Mouse (Mus musculus) heart, postnatal 0 days (tissue): Measurements from ENCODE around the gene Sema4c. TPM values are rescaled to one million over a fixed set of nuclear protein-coding genes. Genes with fewer than 3 reads are reported as not detected.
A peak's percentile ranks its signal among the peaks of the same experiment; 100 is the strongest.

Experiments
- ATAC-seq: fragments of 200-750 bp; cut with Nextera tagmentation; 2 replicates; pipeline ENCODE4 v1.8.0; 2017; ENCODE audit warnings: low read depth, moderate number of reproducible peaks, moderate library complexity; ENCODE audit not compliant: insufficient read depth
- DNase-seq: peaks from one replicate; pipeline ENCODE4 v3.0.0-alpha.2; 2016; ENCODE audit warnings: low spot score
- H3K27ac ChIP-seq: fragments of 300-500 bp; sonication (generic); 2 replicates; pipeline ENCODE4 v1.5.1; 2014; ENCODE audit warnings: low read depth, mild to moderate bottlenecking
- H3K27me3 ChIP-seq: fragments of 300-500 bp; sonication (generic); 2 replicates; pipeline ENCODE4 v1.6.1; 2014; ENCODE audit warnings: low read length, mixed read lengths; ENCODE audit not compliant: control insufficient read depth, insufficient read depth
- H3K36me3 ChIP-seq: fragments of 300-500 bp; sonication (generic); replicated peaks from 2 replicates; pipeline ENCODE4 v1.6.1; 2014; ENCODE audit warnings: low read length, mixed read lengths; ENCODE audit not compliant: control insufficient read depth, insufficient read depth
- H3K4me1 ChIP-seq: fragments of 300-500 bp; sonication (generic); 2 replicates; pipeline ENCODE4 v1.6.1; 2014; ENCODE audit warnings: antibody characterized with exemption; ENCODE audit not compliant: control insufficient read depth, insufficient read depth
- H3K4me2 ChIP-seq: fragments of 300-500 bp; sonication (generic); 2 replicates; pipeline ENCODE4 v1.6.1; 2014; ENCODE audit warnings: low read depth, mild to moderate bottlenecking, low read length, moderate library complexity
- H3K4me3 ChIP-seq: fragments of 300-500 bp; sonication (generic); 2 replicates; pipeline ENCODE4 v1.5.1; 2014; ENCODE audit warnings: low read depth, low read length
- H3K9ac ChIP-seq: fragments of 300-500 bp; sonication (generic); replicated peaks from 2 replicates; pipeline ENCODE4 v1.6.1; 2014; ENCODE audit warnings: low read depth, low read length, mixed read lengths
- H3K9me3 ChIP-seq: fragments of 300-500 bp; sonication (generic); replicated peaks from 2 replicates; pipeline ENCODE4 v1.6.1; 2016; ENCODE audit warnings: low read length; ENCODE audit not compliant: control insufficient read depth
- CTCF ChIP-seq: IDR thresholded peaks from 2 replicates; pipeline ENCODE4 v1.5.1; 2016; ENCODE audit warnings: antibody characterized with exemption, control low read depth, low read depth
- EP300 ChIP-seq: IDR thresholded peaks from 2 replicates; pipeline ENCODE4 v1.6.1; 2016; ENCODE audit warnings: antibody characterized with exemption, low read depth
- WGBS: fragments of 180-500 bp; shearing (Covaris S2); extraction: QIAGEN DNeasy Blood & Tissue Kit; methylation state at CpG from one replicate; pipeline ENCODE4 v1.1.7; 2014; 5-methylcytosine and 5-hydroxymethylcytosine counted together
- polyA plus RNA-seq: library from polyadenylated mRNA; unstranded; fragments of >200 nt; fragmentation: Nextera tagmentation; extraction: Ambion mirVana; gene quantifications from 2 replicates; pipeline ENCODE4 v1.2.1, GENCODE M21; 2015
- total RNA-seq: library from RNA; depleted of rRNA; stranded (reverse); fragments of >200 nt; gene quantifications from 2 replicates; pipeline ENCODE4 v1.2.3, GENCODE M21; 2014; ENCODE audit warnings: low replicate concordance

The Sema4c gene
- total and polyA plus RNA-seq, 2 experiments from 2014 or later = 5.7 to 13.2 TPM

GRCm38 (mm10) chr1:36525774-36526173 lies 32.4 kb downstream of the Sema4c start:
- DNase-seq (no peak), ATAC-seq (no peak)
- TF ChIP-seq EP300 = no peak
- no peak for TF ChIP-seq CTCF
- no peak overlapping the region for H3K9ac ChIP-seq
- peaks cover 53% of the 10 kb centered on the region for H3K36me3 ChIP-seq
- no peak overlapping the region for H3K27ac ChIP-seq
- H3K4me2 ChIP-seq = no peak overlapping the region
- WGBS = 90% methylated on average over 12 of the region's 12 CpGs
- no peaks in the 10 kb centered on the region for H3K27me3 ChIP-seq
- no peak overlapping the region for H3K4me3 ChIP-seq
- H3K4me1 ChIP-seq = peaks cover 13% of the 10 kb centered on the region; the same call in 1 of the 2 replicates
- no peaks in the 10 kb centered on the region for H3K9me3 ChIP-seq

GRCm38 (mm10) chr1:36524058-36524457 lies 34.1 kb downstream of the Sema4c start:
- peaks cover 70% of the 10 kb centered on the region for H3K36me3 ChIP-seq

GRCm38 (mm10) chr1:36523332-36524013 lies 34.7 kb downstream of the Sema4c start:
- 24% methylated on average over 9 of the region's 9 CpGs for WGBS
- peak; percentile 70 for DNase-seq
- H3K4me2 ChIP-seq = no peak overlapping the region

More at GRCm38 (mm10) chr1:36524058-36524457, 34.1 kb downstream of the Sema4c start:
- Histone ChIP-seq H3K4me1 (peaks cover 13% of the 10 kb centered on the region; the same call in 1 of the 2 replicates), H3K27me3 (no peaks in the 10 kb centered on the region), H3K4me3 (no peak overlapping the region), H3K27ac (peak overlapping the region; percentile 61), H3K9me3 (no peaks in the 10 kb centered on the region), H3K9ac (no peak overlapping the region), H3K4me2 (no peak overlapping the region)
- no peak for DNase-seq
- 58% methylated on average over 5 of the region's 5 CpGs for WGBS
- ATAC-seq = no peak
- TF ChIP-seq CTCF (no peak), EP300 (no peak)

GRCm38 (mm10) chr1:36522210-36522609 lies 35.9 kb downstream of the Sema4c start:
- no peak for DNase-seq
- H3K27me3 ChIP-seq = no peaks in the 10 kb centered on the region
- H3K4me3 ChIP-seq = no peak overlapping the region
- H3K27ac ChIP-seq = no peak overlapping the region; the same call in 1 of the 2 replicates
- no peaks in the 10 kb centered on the region for H3K9me3 ChIP-seq
- WGBS = 84% methylated on average over 7 of the region's 7 CpGs
- H3K36me3 ChIP-seq = peaks cover 85% of the 10 kb centered on the region
- TF ChIP-seq EP300 (no peak), CTCF (no peak)
- H3K4me1 ChIP-seq = peaks cover 13% of the 10 kb centered on the region; the same call in 1 of the 2 replicates
- ATAC-seq = no peak
- no peak overlapping the region for H3K4me2 ChIP-seq
- H3K9ac ChIP-seq = no peak overlapping the region

More at GRCm38 (mm10) chr1:36523332-36524013, 34.7 kb downstream of the Sema4c start:
- no peak overlapping the region for H3K4me3 ChIP-seq
- no peaks in the 10 kb centered on the region for H3K9me3 ChIP-seq
- no peaks in the 10 kb centered on the region for H3K27me3 ChIP-seq
- no peak overlapping the region for H3K9ac ChIP-seq
- H3K36me3 ChIP-seq = peaks cover 76% of the 10 kb centered on the region
- ATAC-seq = peak; percentile 73
- TF ChIP-seq EP300 (no peak), CTCF (no peak)
- H3K4me1 ChIP-seq = peaks cover 13% of the 10 kb centered on the region; the same call in 1 of the 2 replicates
- peak overlapping the region; percentile 61 for H3K27ac ChIP-seq

GRCm38 (mm10) chr1:36519626-36520025 lies 38.5 kb downstream of the Sema4c start:
- 81% methylated on average over 11 of the region's 11 CpGs for WGBS
- TF ChIP-seq CTCF (no peak), EP300 (no peak)
- Histone ChIP-seq H3K36me3 (peaks cover 67% of the 10 kb centered on the region), H3K9ac (no peak overlapping the region), H3K27ac (no peak overlapping the region), H3K4me1 (peaks cover 14% of the 10 kb centered on the region; the same call in 1 of the 2 replicates), H3K27me3 (no peaks in the 10 kb centered on the region), H3K9me3 (no peaks in the 10 kb centered on the region), H3K4me2 (no peak overlapping the region), H3K4me3 (no peak overlapping the region)
- DNase-seq (no peak), ATAC-seq (no peak)

- H3K4me1 ChIP-seq = peaks cover 20% of the 10 kb centered on the region
- ATAC-seq = peak; percentile 39; the same call in 1 of the 2 replicates
- H3K27me3 ChIP-seq = no peaks in the 10 kb centered on the region
- 52% methylated on average over 3 of the region's 3 CpGs for WGBS
- TF ChIP-seq CTCF = no peak
- TF ChIP-seq EP300 = no peak
- no peak overlapping the region for H3K4me3 ChIP-seq
- H3K36me3 ChIP-seq = peaks cover 66% of the 10 kb centered on the region
- no peak overlapping the region for H3K27ac ChIP-seq
- H3K4me2 ChIP-seq = no peak overlapping the region
- H3K9me3 ChIP-seq = no peaks in the 10 kb centered on the region
- H3K9ac ChIP-seq = no peak overlapping the region; the same call in 1 of the 2 replicates
- no peak for DNase-seq
Observed at GRCm38 (mm10) chr1:36518259-36518658, 39.9 kb downstream of the Sema4c start.
